Mouse (Mus musculus) c-Kit-positive CD71-positive TER-119-negative erythroid progenitor cells, embryonic 14.5 days (primary cell): ENCODE results near the gene Tbc1d23.

Source experiments
- DNase-seq: peaks from one replicate; pipeline ENCODE4 v3.0.0-alpha.2; 2013; ENCODE audit warnings: low read depth

Tbc1d23 gene

DNA sequence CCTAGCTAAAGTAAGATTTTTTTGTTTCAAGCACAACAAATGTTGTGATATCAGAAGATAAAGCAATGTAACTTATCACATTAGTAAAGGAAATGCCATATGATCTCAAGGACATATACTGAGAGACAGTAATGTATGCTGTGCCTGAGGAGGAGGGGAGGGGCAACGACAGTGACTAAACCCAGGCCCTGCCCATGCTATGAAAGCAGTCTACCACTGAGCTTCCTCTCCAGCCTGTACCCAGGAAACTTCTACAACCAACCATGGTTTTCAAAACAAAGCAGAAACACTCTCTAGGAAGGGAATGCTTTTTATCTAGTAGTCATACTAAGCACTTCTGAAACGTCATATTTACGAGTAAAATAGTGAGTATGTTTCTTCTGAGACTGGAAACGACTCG, 68.5 kb downstream of the Tbc1d23 start:
- no peak for DNase-seq

- DNase-seq = no peak
Observed at GRCm38 (mm10) chr16:57159835-57160234, 71.5 kb downstream of the Tbc1d23 start.

GRCm38 (mm10) chr16:57157728-57158127, 73.6 kb downstream of the Tbc1d23 start:
- no peak for DNase-seq

GRCm38 (mm10) chr16:57157076-57157475, 74.2 kb downstream of the Tbc1d23 start:
- DNase-seq = no peak

DNA sequence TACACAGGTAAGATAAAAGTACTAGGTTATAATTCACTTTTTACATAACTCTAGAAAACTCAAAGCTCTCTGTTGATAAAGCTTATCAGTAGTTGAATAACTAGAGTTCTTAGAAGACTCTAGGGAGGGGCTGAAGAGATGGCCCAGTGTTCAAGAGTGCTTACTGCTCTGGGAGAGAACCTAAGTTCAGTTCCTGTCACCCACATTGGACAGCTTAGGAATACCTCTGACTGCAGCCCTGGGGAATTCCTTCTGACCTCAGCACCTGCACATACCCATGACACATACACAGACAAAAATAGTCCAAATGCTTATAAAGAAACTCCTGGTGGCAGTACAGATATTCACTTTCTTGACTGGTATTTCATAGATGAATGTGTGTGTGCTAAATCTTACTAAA, 75.4 kb downstream of the Tbc1d23 start:
- peak; percentile 42 for DNase-seq

GRCm38 (mm10) chr16:57151437-57151836, 79.9 kb downstream of the Tbc1d23 start:
- DNase-seq = no peak

GRCm38 (mm10) chr16:57144741-57145140, 86.6 kb downstream of the Tbc1d23 start:
- DNase-seq = no peak

- DNase-seq = no peak
Observed at GRCm38 (mm10) chr16:57133611-57134010, 97.7 kb downstream of the Tbc1d23 start.

DNA sequence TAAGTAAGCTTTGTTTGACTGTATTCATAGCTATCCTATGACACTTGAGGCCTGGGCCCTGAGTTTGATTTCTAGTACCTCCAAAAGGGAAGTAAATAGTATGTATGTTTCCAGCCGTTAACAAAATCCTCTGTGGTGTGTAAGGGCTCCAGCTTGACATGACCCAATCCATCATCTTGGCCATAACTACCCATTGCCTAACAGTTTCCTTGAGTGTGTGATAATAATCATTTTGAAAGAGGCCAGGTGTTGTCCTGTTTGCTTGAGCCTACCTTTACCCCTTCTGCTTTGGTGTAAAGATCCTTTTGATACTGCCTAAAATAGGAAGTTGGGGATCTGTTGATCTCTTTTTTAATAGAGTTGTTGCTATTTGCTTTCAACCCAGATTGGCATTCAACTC, 99.0 kb downstream of the Tbc1d23 start:
- no peak for DNase-seq

DNA sequence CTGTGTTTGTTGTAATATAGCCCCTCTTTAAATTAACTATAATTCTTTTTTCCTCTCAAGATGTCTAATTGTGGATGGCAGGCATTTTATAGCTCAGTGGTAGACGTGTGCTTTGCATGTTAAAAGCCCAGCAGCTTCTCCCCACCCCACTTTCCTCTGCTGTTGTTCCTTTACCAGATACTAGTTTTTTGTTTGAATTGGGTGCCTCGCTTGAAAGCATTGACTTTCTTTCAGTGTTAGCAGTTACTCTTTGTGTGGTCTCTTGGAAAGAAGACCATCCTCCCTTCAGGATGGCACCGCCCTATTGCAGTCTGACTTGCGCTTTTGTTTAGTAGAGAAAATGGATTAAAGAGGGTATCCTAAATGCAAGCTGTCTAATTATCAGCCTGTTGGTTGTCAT, 99.8 kb downstream of the Tbc1d23 start:
- no peak for DNase-seq

DNA sequence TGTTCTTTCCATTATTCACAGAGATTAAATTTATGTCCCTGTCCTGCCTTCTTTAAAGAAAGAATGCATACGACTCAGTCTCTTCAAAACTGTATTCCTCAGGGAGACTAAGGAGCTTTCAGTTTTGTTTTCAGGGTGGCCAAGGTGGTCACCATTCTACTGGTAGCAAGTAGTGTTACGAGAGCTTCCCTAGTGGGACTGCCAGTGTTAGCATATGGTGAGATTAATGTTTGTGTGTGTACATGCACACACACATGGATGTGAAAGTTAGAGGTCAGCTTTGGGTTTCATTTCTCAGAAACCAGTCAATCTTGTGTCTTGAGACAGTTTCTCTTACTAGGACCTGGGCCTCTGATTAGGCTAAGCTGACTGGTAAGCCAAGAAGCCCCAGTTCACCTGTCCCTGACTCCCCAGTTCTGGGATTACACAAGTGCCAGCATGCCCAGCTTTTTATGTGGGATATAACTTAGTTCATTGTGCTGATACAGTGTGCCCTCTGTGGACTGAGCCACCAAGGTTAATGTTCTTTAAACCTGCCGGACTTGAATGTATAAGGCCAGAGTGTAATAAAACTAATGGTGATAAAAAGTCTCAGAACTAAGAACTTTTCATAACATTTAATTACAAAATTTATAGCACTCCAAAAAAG, 100.4 kb downstream of the Tbc1d23 start:
- no peak for DNase-seq

- DNase-seq = no peak
Observed at GRCm38 (mm10) chr16:57127825-57128224, 103.5 kb downstream of the Tbc1d23 start.

- no peak for DNase-seq
Observed at GRCm38 (mm10) chr16:57126268-57126667, 105.0 kb downstream of the Tbc1d23 start.

- no peak for DNase-seq
Observed at GRCm38 (mm10) chr16:57122682-57123445, 108.4 kb downstream of the Tbc1d23 start.

GRCm38 (mm10) chr16:57121816-57122415, 109.4 kb downstream of the Tbc1d23 start:
- no peak for DNase-seq

DNA sequence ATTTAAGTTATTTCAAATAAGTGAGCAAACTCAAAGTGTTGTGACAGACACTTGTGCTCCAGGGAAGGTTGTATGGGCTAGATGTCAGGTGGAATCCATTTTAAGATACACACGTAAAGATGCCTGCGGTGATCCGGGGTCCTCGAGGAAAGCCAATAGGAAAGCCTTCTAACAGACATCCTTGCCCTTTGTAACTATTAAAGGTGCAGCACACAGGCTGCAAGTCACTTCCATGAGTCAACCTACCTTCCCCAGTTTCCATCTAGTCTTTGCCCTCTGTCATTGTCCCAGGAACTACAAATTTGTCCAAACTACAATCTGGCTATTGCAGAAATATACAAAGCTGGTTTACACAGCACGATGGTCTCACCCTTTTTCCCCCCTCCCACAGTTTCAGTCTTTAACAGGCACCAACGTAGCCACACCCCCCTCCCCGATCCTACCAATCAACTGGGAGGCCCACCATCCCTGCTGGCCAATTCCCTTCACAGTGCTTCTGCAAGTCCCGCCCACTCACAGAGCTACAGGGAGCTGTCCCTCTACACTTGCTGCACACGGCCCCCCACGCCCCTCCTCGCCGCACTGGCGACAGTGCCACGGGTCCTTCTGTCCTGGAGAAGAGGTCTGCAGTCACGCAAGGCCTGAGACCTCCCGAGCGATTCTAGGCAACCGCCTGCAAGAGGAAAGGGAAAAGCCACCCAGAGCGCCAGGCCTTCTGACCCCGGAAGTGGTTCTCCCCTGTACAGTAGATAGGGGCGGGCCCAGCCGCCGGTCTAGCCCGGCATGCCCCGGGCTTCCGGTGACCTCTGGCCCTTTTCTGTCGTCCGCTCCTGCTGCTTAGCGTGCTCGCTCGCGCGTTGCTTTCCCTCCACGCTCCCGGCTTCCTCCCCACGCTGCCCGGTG, 110.1 kb downstream of the Tbc1d23 start, which contains the start of gene Tomm70a:
Gene Tomm70a, plus strand, starts transcription at position 791 of the 903 bp plus-strand sequence.
- peak; percentile 82 for DNase-seq
